In genomic region chr1:136327638-136328037, GRCm38 (mm10) we compare ENCODE assay signal across 28 mouse cellular contexts.
"Had no signal": no experiment of that assay in that cellular context is flagged by ENCODE, and none has a peak within 500 bp of the region (broad histone marks: within the 10 kb centered on the region; RNA-seq: fewer than 3 reads in every experiment).

No protein-coding gene starts in this region.

- ATAC-seq: forebrain, embryonic 13.5 days; forebrain, embryonic 14.5 days; forebrain, embryonic 15.5 days; forebrain, embryonic 16.5 days; forebrain, postnatal 0 days had no signal

- H3K9ac ChIP-seq: embryonic facial prominence, embryonic 12.5 days; embryonic facial prominence, embryonic 13.5 days; embryonic facial prominence, embryonic 15.5 days; forebrain, embryonic 12.5 days; forebrain, embryonic 13.5 days; forebrain, embryonic 15.5 days; forebrain, postnatal 0 days had no signal

- H3K4me2 ChIP-seq: embryonic facial prominence, embryonic 12.5 days; embryonic facial prominence, embryonic 13.5 days; embryonic facial prominence, embryonic 15.5 days; forebrain, embryonic 12.5 days; forebrain, embryonic 13.5 days; forebrain, embryonic 15.5 days had no signal

- DNase-seq: cerebellum, adult 18-20 months; cerebellum, adult 2 months; cerebellum, adult 8-10 months; cerebellum, adult 9-11 months; cerebellum, postnatal 10 days; cerebellum, postnatal 14 days; cerebellum, postnatal 25 days; cerebellum, postnatal 36 days; embryo, embryonic 11 days; forebrain, postnatal 0 days; gastrocnemius, adult 2 months; gastrocnemius, postnatal 10 days; gastrocnemius, postnatal 25 days; gastrocnemius, postnatal 36 days; heart, adult 11 months; heart, adult 18-20 months; heart, adult 2 months had no signal

- H3K27me3 ChIP-seq: embryonic facial prominence, embryonic 12.5 days; embryonic facial prominence, embryonic 13.5 days; embryonic facial prominence, embryonic 15.5 days; forebrain, embryonic 12.5 days; forebrain, embryonic 13.5 days; forebrain, embryonic 15.5 days had no signal

- H3K27ac ChIP-seq: embryonic facial prominence, embryonic 12.5 days; embryonic facial prominence, embryonic 13.5 days; embryonic facial prominence, embryonic 15.5 days; forebrain, embryonic 10.5 days; forebrain, embryonic 12.5 days; forebrain, embryonic 13.5 days; forebrain, embryonic 15.5 days; gastrocnemius, adult 2 months; heart, adult 2 months had no signal

- H3K9me3 ChIP-seq: embryonic facial prominence, embryonic 10.5 days; embryonic facial prominence, embryonic 12.5 days; embryonic facial prominence, embryonic 13.5 days; embryonic facial prominence, embryonic 15.5 days; forebrain, embryonic 10.5 days; forebrain, embryonic 12.5 days; forebrain, embryonic 13.5 days; forebrain, embryonic 15.5 days had no signal

- H3K4me3 ChIP-seq: embryonic facial prominence, embryonic 10.5 days; embryonic facial prominence, embryonic 12.5 days; embryonic facial prominence, embryonic 13.5 days; embryonic facial prominence, embryonic 15.5 days; erythroblast, embryonic 14.5 days; forebrain, embryonic 10.5 days; forebrain, embryonic 12.5 days; forebrain, embryonic 13.5 days; forebrain, embryonic 15.5 days; gastrocnemius, adult 2 months; heart, adult 2 months had no signal
